Mouse (Mus musculus): Measurements from ENCODE around the gene Fam187b. TPM values are rescaled to one million over a fixed set of nuclear protein-coding genes. Genes with fewer than 3 reads are reported as not detected.

Gene Fam187b
- polyA plus RNA-seq, 1 experiment, result 525 TPM

DNA sequence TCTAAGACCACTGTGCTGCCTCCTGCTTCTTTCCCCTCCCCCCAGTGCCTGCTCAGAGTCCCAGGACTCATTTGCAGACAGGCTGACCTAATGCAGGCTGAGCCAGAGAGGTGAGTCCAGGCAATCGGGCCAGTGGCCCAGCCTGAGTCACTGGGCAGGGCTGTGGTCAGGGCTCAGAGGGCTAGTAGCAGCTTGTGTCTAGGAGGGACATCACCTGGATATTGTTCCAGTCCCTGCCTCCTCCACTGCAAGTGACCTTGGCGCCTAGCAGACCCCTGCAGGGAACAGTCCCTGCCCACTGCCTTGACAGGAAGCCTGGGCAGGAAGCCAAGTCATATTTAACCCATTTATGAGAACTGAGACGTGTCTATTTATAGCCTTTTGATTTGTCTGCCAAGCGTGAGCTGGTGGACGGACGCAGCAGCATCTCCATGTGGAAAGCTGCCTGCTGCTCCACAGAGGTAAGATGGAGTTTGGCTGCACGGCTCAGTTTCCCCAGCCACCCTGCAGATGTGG lies 27.0 kb downstream of the Fam187b start:
- 0 out of 2 replicates have a peak, but pooled peaks cover 2% of the 10 kb centered on the region for H3K4me1 ChIP-seq (ENCODE audit: control insufficient read depth, insufficient read depth, low read length)
- no peak overlapping the region for H3K27ac ChIP-seq (ENCODE audit: control insufficient read depth, insufficient read depth, low read depth, low read length)
- no peaks in the 10 kb centered on the region for H3K27me3 ChIP-seq (ENCODE audit: control insufficient read depth, insufficient read depth, low read length)
- TF ChIP-seq CTCF (IDR thresholded peaks at IDR 0.05; ENCODE audit: control insufficient read depth, insufficient read depth, insufficient replicate concordance, low read depth, low read length) (no peak), POLR2A (IDR thresholded peaks at IDR 0.05; ENCODE audit: control insufficient read depth, low read depth, low read length) (no peak)
- H3K36me3 ChIP-seq (ENCODE audit: control insufficient read depth, insufficient read depth, low read length), result no peaks in the 10 kb centered on the region
- no peak overlapping the region for H3K4me3 ChIP-seq (ENCODE audit: control insufficient read depth, low read depth, low read length)

DNA sequence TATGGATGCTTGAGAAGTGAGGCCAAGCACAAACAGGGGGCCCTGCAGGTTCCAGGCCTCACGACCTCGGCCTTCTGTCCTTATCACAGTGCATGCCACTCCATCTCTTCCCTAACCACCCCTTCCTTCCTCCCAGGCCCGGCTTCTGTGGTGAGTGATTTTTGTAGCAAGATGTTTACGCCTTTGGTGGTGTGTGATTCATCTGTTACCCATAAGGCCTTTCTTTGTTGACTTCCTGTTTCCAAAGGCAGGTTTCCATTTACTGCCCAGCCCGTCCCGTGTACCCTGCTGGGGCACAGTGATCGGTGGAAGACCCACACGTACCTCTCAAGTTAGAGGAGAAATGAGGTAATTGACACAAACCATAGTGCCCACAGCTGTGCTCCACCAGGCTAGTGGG lies 29.1 kb downstream of the Fam187b start:
- TF ChIP-seq POLR2A (IDR thresholded peaks at IDR 0.05; ENCODE audit: control insufficient read depth, low read depth, low read length) (no peak), CTCF (IDR thresholded peaks at IDR 0.05; ENCODE audit: control insufficient read depth, insufficient read depth, insufficient replicate concordance, low read depth, low read length) (no peak)
- Histone ChIP-seq H3K4me1 (ENCODE audit: control insufficient read depth, insufficient read depth, low read length) (0 out of 2 replicates have a peak, but pooled peaks cover 2% of the 10 kb centered on the region), H3K4me3 (ENCODE audit: control insufficient read depth, low read depth, low read length) (no peak overlapping the region), H3K27ac (ENCODE audit: control insufficient read depth, insufficient read depth, low read depth, low read length) (no peak overlapping the region), H3K27me3 (ENCODE audit: control insufficient read depth, insufficient read depth, low read length) (no peaks in the 10 kb centered on the region), H3K36me3 (ENCODE audit: control insufficient read depth, insufficient read depth, low read length) (no peaks in the 10 kb centered on the region)

DNA sequence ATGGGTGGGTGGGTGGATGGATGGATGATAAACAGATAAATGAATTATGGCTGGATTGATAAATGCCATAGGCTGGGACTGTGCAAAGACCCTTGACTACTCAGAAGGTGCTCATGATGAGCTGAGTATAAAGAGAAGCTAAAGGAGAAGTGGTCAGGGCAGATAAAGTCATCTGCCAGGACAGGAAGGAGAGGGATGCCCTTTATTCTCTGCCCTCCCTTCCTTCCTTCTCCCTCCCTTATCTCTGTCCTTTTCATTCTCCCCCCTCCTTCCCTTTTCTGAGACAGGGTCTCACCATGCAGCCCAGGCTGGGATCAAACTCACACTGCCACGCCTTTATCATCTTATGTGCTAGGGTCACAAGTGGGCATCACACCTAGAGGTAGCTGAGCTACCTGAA lies 34.2 kb downstream of the Fam187b start:
- H3K4me3 ChIP-seq (ENCODE audit: control insufficient read depth, low read depth, low read length), result no peak overlapping the region
- TF ChIP-seq POLR2A (IDR thresholded peaks at IDR 0.05; ENCODE audit: control insufficient read depth, low read depth, low read length), result no peak
- TF ChIP-seq CTCF (IDR thresholded peaks at IDR 0.05; ENCODE audit: control insufficient read depth, insufficient read depth, insufficient replicate concordance, low read depth, low read length), result no peak
- no peaks in the 10 kb centered on the region for H3K4me1 ChIP-seq (ENCODE audit: control insufficient read depth, insufficient read depth, low read length)
- no peaks in the 10 kb centered on the region for H3K36me3 ChIP-seq (ENCODE audit: control insufficient read depth, insufficient read depth, low read length)
- no peaks in the 10 kb centered on the region for H3K27me3 ChIP-seq (ENCODE audit: control insufficient read depth, insufficient read depth, low read length)
- no peak overlapping the region for H3K27ac ChIP-seq (ENCODE audit: control insufficient read depth, insufficient read depth, low read depth, low read length)

DNA sequence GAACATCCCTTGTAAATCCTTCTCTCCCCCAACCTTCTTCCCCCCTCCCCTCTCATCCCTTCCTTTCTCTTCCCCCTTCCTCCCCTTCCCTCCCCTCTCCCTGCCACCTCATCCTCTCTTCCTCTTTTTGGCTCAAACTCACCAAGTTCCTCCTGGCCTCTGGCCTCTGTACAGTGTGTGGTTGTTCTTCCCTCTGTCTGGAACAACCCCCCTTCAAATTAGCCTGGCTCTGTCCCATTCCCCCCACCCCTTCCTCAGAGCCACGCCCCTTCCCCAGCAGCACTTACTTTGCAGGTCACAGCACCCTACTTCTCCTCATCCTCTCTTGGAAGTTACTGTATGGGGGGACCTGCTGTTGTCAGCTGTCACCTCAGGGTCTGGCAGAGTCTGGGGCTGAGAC lies 34.6 kb downstream of the Fam187b start:
- H3K4me1 ChIP-seq (ENCODE audit: control insufficient read depth, insufficient read depth, low read length), result no peaks in the 10 kb centered on the region
- H3K36me3 ChIP-seq (ENCODE audit: control insufficient read depth, insufficient read depth, low read length), result no peaks in the 10 kb centered on the region
- H3K27ac ChIP-seq (ENCODE audit: control insufficient read depth, insufficient read depth, low read depth, low read length), result no peak overlapping the region
- no peaks in the 10 kb centered on the region for H3K27me3 ChIP-seq (ENCODE audit: control insufficient read depth, insufficient read depth, low read length)
- H3K4me3 ChIP-seq (ENCODE audit: control insufficient read depth, low read depth, low read length), result no peak overlapping the region
- TF ChIP-seq POLR2A (IDR thresholded peaks at IDR 0.05; ENCODE audit: control insufficient read depth, low read depth, low read length) (no peak), CTCF (IDR thresholded peaks at IDR 0.05; ENCODE audit: control insufficient read depth, insufficient read depth, insufficient replicate concordance, low read depth, low read length) (no peak)

DNA sequence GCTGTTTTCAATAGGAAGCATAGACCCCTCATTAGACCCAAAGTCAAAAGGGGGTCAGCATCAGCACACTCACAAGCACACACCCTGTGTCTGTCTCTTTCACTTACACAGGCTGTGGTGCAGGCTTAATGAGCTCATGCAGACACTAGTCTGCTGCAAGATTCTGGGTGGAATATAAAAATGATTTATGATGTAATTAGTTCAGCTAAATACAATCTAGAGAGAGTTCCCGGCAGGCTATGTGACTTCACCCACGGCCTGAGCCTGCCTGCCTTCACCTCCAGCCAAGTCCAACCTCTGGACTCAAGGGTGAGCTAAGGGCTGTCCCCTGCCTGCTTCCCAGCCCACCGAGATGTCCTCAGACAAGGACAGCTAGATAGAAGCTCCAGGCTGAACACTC lies 35.3 kb downstream of the Fam187b start:
- Histone ChIP-seq H3K27ac (ENCODE audit: control insufficient read depth, insufficient read depth, low read depth, low read length) (no peak overlapping the region), H3K27me3 (ENCODE audit: control insufficient read depth, insufficient read depth, low read length) (no peaks in the 10 kb centered on the region), H3K4me3 (ENCODE audit: control insufficient read depth, low read depth, low read length) (no peak overlapping the region), H3K36me3 (ENCODE audit: control insufficient read depth, insufficient read depth, low read length) (no peaks in the 10 kb centered on the region), H3K4me1 (ENCODE audit: control insufficient read depth, insufficient read depth, low read length) (no peaks in the 10 kb centered on the region)
- TF ChIP-seq CTCF (IDR thresholded peaks at IDR 0.05; ENCODE audit: control insufficient read depth, insufficient read depth, insufficient replicate concordance, low read depth, low read length) (no peak), POLR2A (IDR thresholded peaks at IDR 0.05; ENCODE audit: control insufficient read depth, low read depth, low read length) (no peak)

DNA sequence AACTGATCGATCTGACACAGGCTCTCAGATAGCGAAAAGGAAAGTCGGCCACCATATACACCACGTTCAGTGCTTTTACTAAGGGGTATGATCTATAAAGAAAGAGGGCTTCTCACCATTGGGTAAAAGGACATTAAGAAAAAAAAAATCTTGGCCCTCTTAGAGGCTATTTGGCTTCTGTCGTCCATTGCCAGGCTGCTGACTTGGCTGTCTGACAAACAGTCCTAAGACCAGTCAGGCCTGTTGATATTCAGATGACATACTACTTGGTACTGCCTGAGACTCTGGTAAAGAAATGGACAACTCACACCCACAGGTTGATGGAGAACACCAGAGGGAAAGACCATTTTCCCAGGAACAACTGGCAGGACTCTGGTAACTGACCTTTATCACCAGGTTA lies 39.4 kb downstream of the Fam187b start:
- Histone ChIP-seq H3K4me3 (ENCODE audit: control insufficient read depth, low read depth, low read length) (no peak overlapping the region), H3K4me1 (ENCODE audit: control insufficient read depth, insufficient read depth, low read length) (no peaks in the 10 kb centered on the region), H3K27me3 (ENCODE audit: control insufficient read depth, insufficient read depth, low read length) (no peaks in the 10 kb centered on the region), H3K27ac (ENCODE audit: control insufficient read depth, insufficient read depth, low read depth, low read length) (no peak overlapping the region), H3K36me3 (ENCODE audit: control insufficient read depth, insufficient read depth, low read length) (no peaks in the 10 kb centered on the region)
- TF ChIP-seq CTCF (IDR thresholded peaks at IDR 0.05; ENCODE audit: control insufficient read depth, insufficient read depth, insufficient replicate concordance, low read depth, low read length) (no peak), POLR2A (IDR thresholded peaks at IDR 0.05; ENCODE audit: control insufficient read depth, low read depth, low read length) (no peak)

DNA sequence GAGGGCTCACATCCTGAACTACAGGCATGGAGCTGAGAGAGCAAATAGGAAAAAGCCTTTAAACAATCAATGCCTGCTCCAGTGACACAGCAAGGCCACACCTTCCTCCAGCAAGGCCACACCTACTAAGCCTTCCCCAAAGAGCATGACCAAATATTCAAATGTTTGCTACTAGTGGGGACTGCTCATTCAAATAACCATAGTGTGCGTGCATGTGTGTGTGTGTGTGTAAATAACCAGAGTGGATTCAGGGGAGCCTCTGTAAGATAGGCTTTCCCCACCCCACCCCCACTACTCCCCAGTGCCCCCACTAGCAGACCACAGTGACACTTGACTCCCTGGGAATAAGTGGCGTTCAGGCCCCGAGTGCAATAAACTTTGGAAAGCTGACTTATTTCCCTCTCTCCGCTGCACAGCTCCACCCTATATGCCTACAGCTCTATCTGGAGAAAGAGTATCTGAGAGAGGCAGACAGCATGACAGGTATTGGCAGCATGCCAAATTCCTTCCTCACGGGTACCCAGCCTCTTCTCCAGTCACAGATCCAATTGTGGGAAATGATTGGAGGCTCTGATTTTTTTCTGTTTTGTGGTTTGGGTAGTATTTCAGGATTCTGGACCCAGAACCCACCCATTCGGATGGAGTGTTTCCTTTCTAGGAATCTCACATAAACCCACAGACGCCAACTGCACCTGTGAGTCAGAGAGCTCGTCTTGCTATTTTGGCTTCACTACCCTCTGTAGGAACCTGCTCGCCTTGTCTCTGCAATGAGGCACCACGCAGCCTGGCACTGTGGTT lies 43.7 kb downstream of the Fam187b start:
- Histone ChIP-seq H3K4me3 (ENCODE audit: control insufficient read depth, low read depth, low read length) (no peak overlapping the region), H3K27ac (ENCODE audit: control insufficient read depth, insufficient read depth, low read depth, low read length) (no peak overlapping the region), H3K27me3 (ENCODE audit: control insufficient read depth, insufficient read depth, low read length) (no peaks in the 10 kb centered on the region), H3K4me1 (ENCODE audit: control insufficient read depth, insufficient read depth, low read length) (no peaks in the 10 kb centered on the region), H3K36me3 (ENCODE audit: control insufficient read depth, insufficient read depth, low read length) (no peaks in the 10 kb centered on the region)
- TF ChIP-seq POLR2A (IDR thresholded peaks at IDR 0.05; ENCODE audit: control insufficient read depth, low read depth, low read length), result no peak
- no peak for TF ChIP-seq CTCF (IDR thresholded peaks at IDR 0.05; ENCODE audit: control insufficient read depth, insufficient read depth, insufficient replicate concordance, low read depth, low read length)

Data from testis, adult 2 months (tissue).